Mouse (Mus musculus): ENCODE data around the gene Intu. TPM values are rescaled to one million over a fixed set of nuclear protein-coding genes. Genes with fewer than 3 reads are reported as not detected.

The Intu gene
- total and polyA plus RNA-seq, 2 experiments from 2014 or later = 3.2 to 10.5 TPM

DNA sequence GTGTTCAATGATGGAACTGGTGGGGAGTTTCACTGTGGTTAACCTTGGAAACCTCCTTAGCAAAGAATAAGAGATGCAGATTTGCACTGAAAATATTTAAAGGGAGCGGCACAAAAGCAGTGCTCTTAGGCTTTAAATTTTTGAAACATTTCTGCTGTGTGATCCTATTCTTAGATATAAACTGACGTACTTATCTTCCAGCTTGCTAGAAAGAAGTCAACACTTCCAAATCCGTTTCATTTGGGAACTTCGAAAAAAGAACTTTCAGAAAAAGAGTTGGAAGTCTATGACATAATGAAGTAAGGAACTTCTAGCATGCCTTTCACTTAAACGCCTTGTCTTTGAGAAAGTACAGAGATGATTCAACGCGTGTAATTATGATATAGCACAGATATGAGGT, 162.9 kb downstream of the Intu start:
- no peak for DNase-seq
- ATAC-seq = no peak
- 84% methylated on average over 7 of the region's 7 CpGs for WGBS
- peaks cover 12% of the 10 kb centered on the region for H3K36me3 ChIP-seq (ENCODE audit: insufficient read depth)
- H3K4me1 ChIP-seq (ENCODE audit: insufficient read depth) = no peaks in the 10 kb centered on the region
- no peak overlapping the region for H3K9ac ChIP-seq
- no peak overlapping the region for H3K4me3 ChIP-seq (ENCODE audit: low read depth, low read length)
- H3K27ac ChIP-seq (ENCODE audit: low read depth, low read length) = no peak overlapping the region
- no peaks in the 10 kb centered on the region for H3K9me3 ChIP-seq (ENCODE audit: low read length)
- H3K27me3 ChIP-seq (ENCODE audit: insufficient read depth, low read length) = no peaks in the 10 kb centered on the region
- H3K4me2 ChIP-seq (ENCODE audit: low read depth) = no peak overlapping the region
- TF ChIP-seq CTCF (IDR thresholded peaks at IDR 0.05; ENCODE audit: low read depth) = no peak

DNA sequence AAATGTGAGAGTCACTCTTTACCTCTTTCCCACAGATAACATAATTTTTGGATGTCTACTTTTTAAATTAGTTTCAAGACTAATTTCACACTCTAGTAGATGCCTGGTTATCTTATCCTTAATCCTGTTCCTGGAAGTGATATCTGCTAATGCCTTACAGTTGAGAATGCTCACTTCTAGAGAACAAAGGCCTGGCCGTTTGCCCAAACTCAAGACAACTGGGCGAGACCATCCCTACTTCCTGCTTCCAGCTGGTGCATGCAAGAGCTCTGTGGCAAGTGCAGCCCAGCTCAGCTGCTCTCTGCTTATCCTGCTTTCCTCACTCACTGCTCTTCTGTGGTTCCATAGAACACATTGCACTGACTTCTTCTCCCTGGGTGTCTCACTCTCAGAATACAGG, 163.4 kb downstream of the Intu start:
- Histone ChIP-seq H3K9me3 (ENCODE audit: low read length) (no peaks in the 10 kb centered on the region), H3K27ac (ENCODE audit: low read depth, low read length) (no peak overlapping the region), H3K4me1 (ENCODE audit: insufficient read depth) (no peaks in the 10 kb centered on the region), H3K27me3 (ENCODE audit: insufficient read depth, low read length) (no peaks in the 10 kb centered on the region), H3K36me3 (ENCODE audit: insufficient read depth) (peaks cover 12% of the 10 kb centered on the region), H3K4me2 (ENCODE audit: low read depth) (no peak overlapping the region), H3K9ac (no peak overlapping the region), H3K4me3 (ENCODE audit: low read depth, low read length) (no peak overlapping the region)
- 56% methylated on average over 2 of the region's 2 CpGs for WGBS
- TF ChIP-seq CTCF (IDR thresholded peaks at IDR 0.05; ENCODE audit: low read depth) = no peak
- ATAC-seq = 0 out of 2 replicates have a peak, but pooled peaks have one; percentile 10
- DNase-seq = no peak

DNA sequence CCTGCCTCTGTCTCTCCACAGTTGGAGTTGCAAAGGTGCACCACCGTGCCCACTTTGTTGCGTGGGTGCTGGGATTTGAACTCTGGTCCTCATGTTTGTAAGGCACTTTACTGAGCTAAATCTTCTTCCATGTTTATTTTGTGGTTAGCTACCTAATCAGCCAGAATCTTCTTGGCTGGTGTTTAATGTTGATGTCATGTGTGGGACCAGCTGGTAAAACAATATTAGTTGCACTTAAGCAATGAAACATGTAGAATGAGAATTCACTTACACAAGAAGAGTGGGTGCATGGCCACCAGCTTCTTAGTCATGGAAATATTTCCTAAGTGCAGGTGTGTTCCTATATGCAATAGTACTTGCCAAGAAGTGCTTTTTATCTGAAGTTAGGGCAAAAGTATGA, 164.1 kb downstream of the Intu start:
- Histone ChIP-seq H3K27me3 (ENCODE audit: insufficient read depth, low read length) (no peaks in the 10 kb centered on the region), H3K36me3 (ENCODE audit: insufficient read depth) (peaks cover 19% of the 10 kb centered on the region), H3K4me2 (ENCODE audit: low read depth) (no peak overlapping the region), H3K4me3 (ENCODE audit: low read depth, low read length) (no peak overlapping the region), H3K27ac (ENCODE audit: low read depth, low read length) (no peak overlapping the region), H3K4me1 (ENCODE audit: insufficient read depth) (no peaks in the 10 kb centered on the region), H3K9me3 (ENCODE audit: low read length) (no peaks in the 10 kb centered on the region), H3K9ac (no peak overlapping the region)
- TF ChIP-seq CTCF (IDR thresholded peaks at IDR 0.05; ENCODE audit: low read depth) = no peak
- no peak for DNase-seq
- 100% methylated on average over 2 of the region's 2 CpGs for WGBS
- no peak for ATAC-seq

DNA sequence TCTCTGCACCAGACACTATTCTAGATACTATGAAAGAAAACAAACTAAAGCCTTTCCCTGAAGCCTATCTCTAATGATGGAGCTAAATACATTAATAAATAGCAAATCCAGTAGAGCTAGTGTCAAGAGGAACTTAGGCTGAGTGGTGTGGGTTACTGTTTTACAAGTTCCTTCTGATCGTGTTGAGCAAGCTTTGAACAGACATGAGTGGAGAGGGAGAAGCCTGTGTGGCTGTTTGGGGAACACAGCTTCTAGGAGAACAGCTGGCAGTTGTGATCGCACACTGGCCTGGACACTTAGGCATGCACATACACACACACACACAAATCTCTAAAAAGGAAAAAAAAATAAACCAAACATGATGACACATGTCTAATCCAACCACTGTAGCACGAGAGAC, 167.7 kb downstream of the Intu start:
- H3K27me3 ChIP-seq (ENCODE audit: insufficient read depth, low read length) = no peaks in the 10 kb centered on the region
- H3K9ac ChIP-seq = no peak overlapping the region
- no peak for TF ChIP-seq CTCF (IDR thresholded peaks at IDR 0.05; ENCODE audit: low read depth)
- peaks cover 20% of the 10 kb centered on the region for H3K36me3 ChIP-seq (ENCODE audit: insufficient read depth)
- no peaks in the 10 kb centered on the region for H3K4me1 ChIP-seq (ENCODE audit: insufficient read depth)
- ATAC-seq (no peak), DNase-seq (no peak)
- 90% methylated on average over 3 of the region's 3 CpGs for WGBS
- H3K27ac ChIP-seq (ENCODE audit: low read depth, low read length) = no peak overlapping the region
- no peak overlapping the region for H3K4me2 ChIP-seq (ENCODE audit: low read depth)
- no peak overlapping the region for H3K4me3 ChIP-seq (ENCODE audit: low read depth, low read length)
- H3K9me3 ChIP-seq (ENCODE audit: low read length) = no peaks in the 10 kb centered on the region

DNA sequence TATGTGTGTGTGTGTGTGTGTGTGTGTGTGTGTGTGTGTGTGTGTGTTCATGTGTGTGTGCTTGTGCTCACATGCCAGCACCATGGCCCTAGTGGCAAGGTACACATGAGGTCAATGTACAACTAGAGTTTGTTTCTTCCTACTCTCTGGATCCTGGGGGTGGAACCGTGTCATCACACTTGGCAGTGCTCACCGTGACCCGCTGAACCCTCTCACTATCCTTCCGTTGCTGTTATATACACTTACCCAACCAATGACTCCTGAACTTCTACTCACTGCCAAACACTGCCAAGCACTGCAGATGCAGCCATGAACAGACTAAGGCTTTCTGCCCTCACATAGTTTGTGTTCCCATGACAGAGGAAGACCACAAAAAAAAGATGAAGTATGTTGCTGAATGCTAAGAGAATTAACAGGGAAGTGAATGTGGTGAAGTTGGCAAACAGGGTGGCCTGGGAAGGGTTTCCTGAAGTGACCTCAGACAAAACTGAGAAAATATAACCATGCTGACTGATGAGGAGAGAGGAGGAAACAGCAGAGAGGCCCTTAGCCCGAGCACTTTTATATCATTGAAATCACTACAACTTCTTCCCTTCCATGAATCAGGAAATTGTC, 173.8 kb downstream of the Intu start:
- no peaks in the 10 kb centered on the region for H3K9me3 ChIP-seq (ENCODE audit: low read length)
- H3K4me3 ChIP-seq (ENCODE audit: low read depth, low read length) = no peak overlapping the region
- H3K27me3 ChIP-seq (ENCODE audit: insufficient read depth, low read length) = no peaks in the 10 kb centered on the region
- no peaks in the 10 kb centered on the region for H3K4me1 ChIP-seq (ENCODE audit: insufficient read depth)
- 87% methylated on average over 5 of the region's 5 CpGs for WGBS
- no peak for TF ChIP-seq CTCF (IDR thresholded peaks at IDR 0.05; ENCODE audit: low read depth)
- 0 out of 2 replicates have a peak, but pooled peaks cover 4% of the 10 kb centered on the region for H3K36me3 ChIP-seq (ENCODE audit: insufficient read depth)
- H3K9ac ChIP-seq = no peak overlapping the region
- no peak overlapping the region for H3K27ac ChIP-seq (ENCODE audit: low read depth, low read length)
- no peak for ATAC-seq
- DNase-seq = no peak
- no peak overlapping the region for H3K4me2 ChIP-seq (ENCODE audit: low read depth)

DNA sequence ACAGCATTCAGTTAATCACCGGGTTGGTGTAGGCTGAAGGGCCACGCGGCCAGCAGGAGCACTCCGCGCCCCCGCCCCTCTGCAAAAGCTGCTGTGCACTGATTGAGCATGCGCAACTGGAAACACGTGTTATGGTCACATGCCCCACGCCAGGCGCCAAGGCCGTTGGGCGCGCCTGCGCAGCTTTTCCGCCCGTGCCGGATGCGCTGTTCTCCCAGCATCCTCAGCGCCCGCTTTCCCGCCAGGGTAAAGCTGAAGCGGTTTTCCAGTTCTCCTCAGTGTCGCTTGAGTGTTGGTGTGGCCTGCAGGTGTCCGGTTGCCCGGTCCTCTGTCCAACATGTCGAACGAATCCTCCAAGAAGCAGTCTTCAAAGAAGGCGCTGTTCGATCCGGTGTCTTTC, 177.6 kb downstream of the Intu start, which contains the start of gene Slc25a31:
Gene Slc25a31, plus strand, starts transcription at position 201 of the 400 bp plus-strand sequence.
- 94% methylated on average over 30 of the region's 30 CpGs for WGBS

DNA sequence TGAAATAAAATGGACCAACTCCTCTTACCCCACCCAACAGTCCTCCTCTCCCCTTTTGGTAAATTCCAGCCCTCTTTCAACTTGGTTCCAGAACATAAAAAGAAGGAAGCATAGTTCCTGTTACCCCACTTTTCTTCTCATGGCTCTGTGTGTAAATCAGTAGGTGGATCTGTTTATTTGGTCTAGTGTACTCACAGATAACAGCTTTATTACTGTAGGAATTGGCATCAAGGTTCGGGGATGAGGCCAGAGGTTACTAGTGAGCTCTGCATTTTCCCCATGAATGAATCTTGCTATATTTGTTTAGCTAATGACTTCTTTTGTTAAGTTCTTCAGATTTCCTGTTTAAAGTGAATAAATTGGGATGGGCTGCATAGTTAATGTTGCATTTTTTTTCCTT, 185.0 kb downstream of the Intu start:
- ATAC-seq (no peak), DNase-seq (no peak)
- no peak overlapping the region for H3K9ac ChIP-seq
- WGBS = 31% methylated on average over 1 of the region's 1 CpGs
- no peaks in the 10 kb centered on the region for H3K27me3 ChIP-seq (ENCODE audit: insufficient read depth, low read length)
- H3K27ac ChIP-seq (ENCODE audit: low read depth, low read length) = no peak overlapping the region
- H3K9me3 ChIP-seq (ENCODE audit: low read length) = no peaks in the 10 kb centered on the region
- no peaks in the 10 kb centered on the region for H3K36me3 ChIP-seq (ENCODE audit: insufficient read depth)
- H3K4me2 ChIP-seq (ENCODE audit: low read depth) = no peak overlapping the region
- no peak overlapping the region for H3K4me3 ChIP-seq (ENCODE audit: low read depth, low read length)
- no peaks in the 10 kb centered on the region for H3K4me1 ChIP-seq (ENCODE audit: insufficient read depth)
- TF ChIP-seq CTCF (IDR thresholded peaks at IDR 0.05; ENCODE audit: low read depth) = no peak

More for the DNA sequence above, 177.6 kb downstream of the Intu start, which contains the start of gene Slc25a31:
- Histone ChIP-seq H3K36me3 (ENCODE audit: insufficient read depth) (no peaks in the 10 kb centered on the region), H3K4me2 (ENCODE audit: low read depth) (no peak within 1 kb of the TSS), H3K27me3 (ENCODE audit: insufficient read depth, low read length) (no peaks in the 10 kb centered on the region), H3K4me3 (ENCODE audit: low read depth, low read length) (no peak within 1 kb of the TSS), H3K4me1 (ENCODE audit: insufficient read depth) (no peaks in the 10 kb centered on the region), H3K9ac (no peak within 1 kb of the TSS), H3K9me3 (ENCODE audit: low read length) (no peaks in the 10 kb centered on the region), H3K27ac (ENCODE audit: low read depth, low read length) (no peak within 1 kb of the TSS)
- ATAC-seq (no peak), DNase-seq (no peak)
- no peak for TF ChIP-seq CTCF (IDR thresholded peaks at IDR 0.05; ENCODE audit: low read depth)
